Mouse (Mus musculus) kidney, adult 2 months (tissue): ENCODE results near the gene Ubr7.

ENCODE experiments used
- CTCF ChIP-seq: fragments of 200-500 bp; conservative IDR thresholded peaks from 2 replicates; pipeline ENCODE4 v1.5.1; 2011; ENCODE audit warnings: low read depth, mild to moderate bottlenecking, control low read depth, low read length, moderate library complexity, mixed read lengths; ENCODE audit not compliant: insufficient read depth, insufficient read length
- POLR2A ChIP-seq: fragments of 200-500 bp; IDR thresholded peaks from one replicate; pipeline ENCODE4 v1.6.1; 2011; ENCODE audit warnings: low read depth, low read length, control low read depth

- TF ChIP-seq POLR2A: no peak
- TF ChIP-seq CTCF: no peak
Observed at GRCm38 (mm10) chr12:102763696-102764095, 5.9 kb downstream of the Ubr7 start.
